Mouse (Mus musculus): ENCODE results near the gene Add1. TPM values are rescaled to one million over a fixed set of nuclear protein-coding genes. Genes with fewer than 3 reads are reported as not detected.

The Add1 gene
- 211 and 227 TPM in 2 replicates for polyA plus RNA-seq (2012; rRNA removed)

DNA sequence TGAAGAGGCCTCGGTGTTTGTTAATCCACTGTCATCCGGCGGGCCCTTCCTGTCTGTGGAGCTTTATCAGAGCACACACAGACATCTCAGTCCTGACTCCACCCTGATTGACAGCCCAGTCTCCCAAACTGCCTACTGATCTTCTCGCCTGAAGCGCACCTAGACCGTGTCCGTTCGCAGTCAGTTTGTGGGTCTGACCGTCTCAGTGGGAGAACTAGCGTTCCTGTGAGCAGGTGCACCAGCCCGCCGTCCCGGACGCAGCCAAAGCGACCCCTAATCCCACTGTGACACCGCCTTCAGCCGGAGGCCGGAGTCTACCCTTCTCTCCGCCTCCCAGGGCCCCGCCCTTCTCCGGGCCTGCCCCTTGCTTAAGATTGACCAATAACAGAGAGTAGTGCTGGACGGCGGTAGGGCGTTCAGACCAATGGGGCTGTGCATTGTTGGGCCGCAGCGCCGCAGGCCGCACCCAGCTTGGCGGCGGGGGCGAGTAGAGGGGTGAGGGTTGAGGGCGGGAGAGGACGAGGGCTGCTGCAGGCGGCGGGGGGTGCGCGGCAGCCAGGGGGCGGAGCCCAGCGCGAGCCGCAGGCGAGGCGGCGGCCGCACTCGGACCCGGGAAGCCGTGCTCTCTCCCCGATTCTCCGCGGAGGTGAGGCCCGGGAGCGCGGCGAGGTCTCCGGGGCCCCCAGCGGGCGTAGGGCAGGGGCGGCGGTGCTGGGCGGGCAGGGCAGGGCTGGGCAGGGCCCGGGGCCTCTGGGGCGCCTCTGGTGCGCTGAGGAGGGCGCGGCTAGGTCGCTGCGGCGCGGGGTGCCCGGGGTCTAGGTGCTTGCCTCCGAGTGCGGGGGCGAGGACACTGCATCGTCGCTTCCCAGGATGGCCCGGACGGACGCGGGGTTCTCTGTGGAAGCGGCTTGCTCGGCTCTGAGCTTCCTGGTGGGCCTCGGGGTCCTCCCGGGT is at the start of gene Add1:
Add1 (plus strand) TSS at position 397 of the 954 bp plus-strand sequence.

GRCm38 (mm10) chr5:34525663-34526476 is 47.6 kb upstream of the Add1 start, which contains the start of gene Sh3bp2:
Gene Sh3bp2, plus strand, starts transcription at chr5:34525838.

GRCm38 (mm10) chr5:34636481-34637287 is 63.2 kb downstream of the Add1 start, which contains the start of gene Mfsd10:
Gene Mfsd10, minus strand, starts transcription at chr5:34637212.

DNA sequence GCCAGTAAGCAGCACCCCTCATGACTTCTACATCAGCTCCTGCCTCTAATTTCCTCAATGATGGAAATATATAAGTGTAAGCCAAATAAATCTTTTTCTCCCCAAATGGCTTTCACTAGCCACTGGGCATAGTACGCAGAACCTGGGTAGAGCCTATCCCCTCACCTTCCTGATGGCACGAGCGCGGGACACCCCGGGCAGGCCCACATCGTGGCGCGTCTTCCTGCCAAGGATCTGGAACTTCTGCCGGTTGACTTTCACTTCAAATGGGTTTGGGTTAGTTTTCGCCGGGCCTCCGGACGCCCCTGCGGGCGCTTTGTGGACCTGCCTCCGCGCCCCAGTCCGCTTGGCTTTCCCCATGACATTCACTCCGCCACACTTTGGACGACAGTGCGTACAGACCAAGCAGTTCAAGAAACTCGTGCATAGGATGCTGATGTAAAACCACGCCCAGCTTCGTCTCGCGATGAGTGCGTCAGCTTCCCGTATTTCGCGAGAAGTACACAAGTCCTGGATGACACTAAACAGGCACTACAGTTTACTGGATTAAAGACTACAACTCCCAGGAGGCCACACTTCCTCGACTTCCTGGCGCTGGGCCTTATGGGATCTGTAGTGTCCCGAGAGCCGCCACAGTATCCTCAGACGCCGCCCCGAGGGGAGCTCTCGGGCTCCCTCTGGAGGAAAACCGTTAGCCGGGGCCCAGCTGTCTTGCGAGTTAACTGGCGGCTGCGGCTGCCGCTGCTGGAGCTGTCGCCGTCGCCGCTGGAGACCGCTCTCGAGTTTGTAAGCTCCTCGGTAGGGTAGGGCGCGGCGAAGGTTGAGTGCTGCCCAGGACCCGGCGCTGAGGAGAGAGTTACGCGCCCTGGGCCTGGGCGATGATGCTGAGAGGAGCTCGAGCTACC is 86.5 kb downstream of the Add1 start, which contains the start of the genes Nop14 and Grk4:
Nop14 (minus strand) TSS at position 463 of the 905 bp plus-strand sequence.
Grk4 (plus strand) TSS at position 694 of the 905 bp plus-strand sequence.

Other genes with a start within 250 kb of the Add1 start
- gene Rnf4, start 237.4 kb upstream of the Add1 start, polyA plus RNA-seq (2012; rRNA removed) = 40.0 and 41.2 TPM in 2 replicates
- gene Fam193a, start 203.7 kb upstream of the Add1 start, polyA plus RNA-seq (2012; rRNA removed) = 28.9 and 36.9 TPM in 2 replicates
- gene Tnip2, start 59.7 kb upstream of the Add1 start, polyA plus RNA-seq (2012; rRNA removed) = 25.2 and 29.5 TPM in 2 replicates
- gene Sh3bp2, start 47.8 kb upstream of the Add1 start, polyA plus RNA-seq (2012; rRNA removed) = 9.6 and 10.1 TPM in 2 replicates
- gene Mfsd10, start 63.5 kb downstream of the Add1 start, polyA plus RNA-seq (2012; rRNA removed) = 130 and 143 TPM in 2 replicates
- gene Nop14, start 86.5 kb downstream of the Add1 start, polyA plus RNA-seq (2012; rRNA removed) = 6.6 and 8.7 TPM in 2 replicates
- 1.6 and 1.7 TPM in 2 replicates for gene Grk4, start 86.7 kb downstream of the Add1 start, polyA plus RNA-seq (2012; rRNA removed)
- 9.9 and 10.7 TPM in 2 replicates for gene Htt, start 188.1 kb downstream of the Add1 start, polyA plus RNA-seq (2012; rRNA removed)